Mouse (Mus musculus) skeletal muscle tissue, postnatal 0 days (tissue): Measurements from ENCODE around the gene 8030474K03Rik. TPM values are rescaled to one million over a fixed set of nuclear protein-coding genes. Genes with fewer than 3 reads are reported as not detected.

Experiments used
- polyA plus RNA-seq: library from polyadenylated mRNA; unstranded; fragments of >200 nt; fragmentation: Nextera tagmentation; extraction: Ambion mirVana; gene quantifications from 2 replicates; pipeline ENCODE4 v1.2.1, GENCODE M21; 2015

The 8030474K03Rik gene
- polyA plus RNA-seq: not detected in 2 replicates

DNA sequence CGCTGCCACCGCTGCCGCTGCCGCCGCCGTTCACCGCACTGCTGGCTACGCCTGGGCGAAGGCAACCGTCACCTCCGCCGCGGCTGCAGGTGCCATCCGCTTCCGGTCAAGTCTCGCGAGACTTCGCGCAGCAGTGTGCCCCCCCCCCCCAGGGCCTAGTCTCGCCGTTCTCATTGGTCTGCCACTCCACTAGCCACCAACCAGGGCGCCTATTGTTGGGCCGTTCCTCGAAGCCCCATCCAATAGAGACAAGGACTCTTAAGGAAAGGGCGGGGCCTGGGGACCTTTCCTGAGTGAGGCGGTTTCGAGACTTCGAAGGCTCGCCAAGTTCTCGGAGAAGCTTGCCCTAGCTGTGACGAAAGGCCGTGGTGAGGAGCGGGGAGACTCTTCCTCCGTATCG lies at the start of gene 8030474K03Rik, which contains the start of gene Gm4779:
Gene 8030474K03Rik, plus strand, starts transcription at position 315 of the 400 bp plus-strand sequence.
Gene Gm4779, minus strand, starts transcription at position 82 of the 400 bp plus-strand sequence.

Other genes with a start within 250 kb of the 8030474K03Rik start
- 53.2 and 60.9 TPM in 2 replicates for gene Ogt, start 154.6 kb upstream of the 8030474K03Rik start, polyA plus RNA-seq
- 0.46 and 0.94 TPM in 2 replicates for gene Cxcr3, start 60.4 kb upstream of the 8030474K03Rik start, polyA plus RNA-seq
- gene Gm4779, start 233 bp upstream of the 8030474K03Rik start, polyA plus RNA-seq: 0.08 TPM in 1 of 2 replicates, not detected in the other
- 3.6 and 3.8 TPM in 2 replicates for gene Nhsl2, start 54.7 kb downstream of the 8030474K03Rik start, polyA plus RNA-seq